8 mouse cellular contexts compared by ENCODE assay signal in the genomic region with DNA sequence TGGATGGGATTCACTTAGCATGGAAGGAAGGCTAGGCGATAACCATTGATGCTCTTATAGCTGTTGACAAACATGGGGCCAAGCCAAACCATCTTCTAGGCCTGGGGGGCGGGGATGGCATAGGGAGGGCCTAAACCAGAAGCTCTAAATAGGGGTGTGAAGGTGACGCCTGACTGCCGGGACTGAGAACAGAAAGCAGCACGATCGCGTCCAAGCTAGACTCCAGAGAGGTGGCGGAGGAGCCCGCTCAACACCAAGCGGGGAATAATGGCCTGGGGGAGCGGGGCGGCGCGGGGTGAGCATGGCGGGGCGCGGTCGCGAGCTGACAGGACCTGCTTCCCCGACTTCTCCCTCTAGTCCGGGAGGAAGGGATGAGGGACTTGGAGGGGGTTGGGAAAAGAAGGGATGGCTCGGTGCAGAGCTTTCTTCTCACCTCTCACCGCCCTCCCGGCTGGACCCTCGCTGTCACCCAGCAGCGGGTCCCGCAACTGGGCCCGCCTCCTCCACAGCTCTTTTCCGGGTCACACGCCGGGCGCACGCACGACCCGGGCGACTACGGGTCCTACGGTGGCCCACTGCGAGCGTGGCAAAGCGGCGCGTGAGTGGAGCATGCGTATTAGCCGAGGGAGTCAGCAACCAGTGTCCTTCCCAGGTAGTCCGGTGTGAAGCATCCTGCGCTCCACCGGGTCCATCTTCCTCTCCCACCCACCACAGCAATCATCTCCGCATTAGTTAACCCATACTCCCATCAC. TPM values are rescaled to one million over a fixed set of nuclear protein-coding genes. Genes with fewer than 3 reads are reported as not detected.
DNase-seq lines count a peak whose midpoint lies in the region; ATAC-seq and TF ChIP-seq lines count a peak whose summit lies in the region.

A gene (minus strand): TSS at position 576 of the 752 bp plus-strand sequence.

- peak; percentile 79 for DNase-seq in heart, adult 8-10 months (ENCODE audit: low spot score)
- DNase-seq in kidney, adult 2 months, result peak; percentile 89
- peak; percentile 77 for DNase-seq in limb, embryonic 10.5 days (ENCODE audit: low spot score)
- peak; percentile 70 for DNase-seq in skeletal muscle tissue, adult 2 months (ENCODE audit: low read depth, low spot score)

- peaks cover 8% of the 10 kb centered on the region for H3K4me1 ChIP-seq in erythroblast, embryonic 14.5 days (ENCODE audit: control insufficient read depth)
- H3K4me1 ChIP-seq in embryonic facial prominence, embryonic 13.5 days, result peaks cover 23% of the 10 kb centered on the region
- no peaks in the 10 kb centered on the region; the same call in 1 of the 2 replicates for H3K4me1 ChIP-seq in kidney, adult 2 months (ENCODE audit: control insufficient read depth, insufficient read depth, low read length)
- peaks cover 36% of the 10 kb centered on the region for H3K4me1 ChIP-seq in limb, embryonic 10.5 days
- peaks cover 26% of the 10 kb centered on the region for H3K4me1 ChIP-seq in midbrain, embryonic 12.5 days

- no peak for TF ChIP-seq POLR2A in kidney, adult 2 months (IDR thresholded peaks at IDR 0.05; ENCODE audit: low read depth, low read length)

- peak within 1 kb of the TSS; percentile 86 for H3K4me2 ChIP-seq in embryonic facial prominence, embryonic 13.5 days
- peak within 1 kb of the TSS; percentile 76 for H3K4me2 ChIP-seq in midbrain, embryonic 12.5 days (replicated peaks)

- H3K27ac ChIP-seq in embryonic facial prominence, embryonic 13.5 days, result peak within 1 kb of the TSS; percentile 28; the same call in 1 of the 2 replicates
- peak within 1 kb of the TSS; percentile 28; the same call in 1 of the 2 replicates for H3K27ac ChIP-seq in kidney, adult 2 months (ENCODE audit: insufficient read depth, low read depth, low read length)
- peak within 1 kb of the TSS; percentile 26 for H3K27ac ChIP-seq in limb, embryonic 10.5 days
- H3K27ac ChIP-seq in midbrain, embryonic 12.5 days (replicated peaks), result no peak within 1 kb of the TSS

- peaks cover 28% of the 10 kb centered on the region for H3K36me3 ChIP-seq in erythroblast, embryonic 14.5 days (ENCODE audit: control insufficient read depth)
- peaks cover 45% of the 10 kb centered on the region for H3K36me3 ChIP-seq in embryonic facial prominence, embryonic 13.5 days
- H3K36me3 ChIP-seq in kidney, adult 2 months (ENCODE audit: control insufficient read depth, insufficient read depth, low read length), result no peaks in the 10 kb centered on the region
- H3K36me3 ChIP-seq in limb, embryonic 10.5 days, result peaks cover 33% of the 10 kb centered on the region
- H3K36me3 ChIP-seq in midbrain, embryonic 12.5 days, result peaks cover 40% of the 10 kb centered on the region

- no peak for ATAC-seq in erythroblast, adult 5-6 weeks (replicated peaks; ENCODE audit: low FRiP score, poor library complexity, severe bottlenecking)
- ATAC-seq in embryonic facial prominence, embryonic 13.5 days (ENCODE audit: insufficient number of reproducible peaks, insufficient read depth, low FRiP score, low TSS enrichment, low read depth), result 0 out of 2 replicates have a peak, but pooled peaks have one; percentile 39
- peak; percentile 80 for ATAC-seq in midbrain, embryonic 12.5 days (ENCODE audit: low FRiP score, low read depth)

- 1% methylated on average over 49 of the region's 49 CpGs for WGBS in embryonic facial prominence, embryonic 13.5 days
- WGBS in kidney, adult 2 months, result 3% methylated on average over 47 of the region's 49 CpGs
- 2% methylated on average over 48 of the region's 49 CpGs for WGBS in limb, embryonic 10.5 days
- whole genome bisulfite sequencing in midbrain, embryonic 12.5 days, result 1% methylated on average over 47 of the region's 49 CpGs

- peak within 1 kb of the TSS; percentile 45 for H3K4me3 ChIP-seq in erythroblast, embryonic 14.5 days (replicated peaks)
- H3K4me3 ChIP-seq in embryonic facial prominence, embryonic 13.5 days, result peak within 1 kb of the TSS; percentile 67
- H3K4me3 ChIP-seq in kidney, adult 2 months (ENCODE audit: insufficient read depth, low read depth, low read length), result peak within 1 kb of the TSS; percentile 64
- H3K4me3 ChIP-seq in limb, embryonic 10.5 days, result peak within 1 kb of the TSS; percentile 65
- H3K4me3 ChIP-seq in midbrain, embryonic 12.5 days, result peak within 1 kb of the TSS; percentile 68

- TF ChIP-seq CTCF in kidney, adult 2 months (conservative IDR thresholded peaks at IDR 0.05; ENCODE audit: insufficient read depth, insufficient read length, low read depth, low read length), result no peak

- no peaks in the 10 kb centered on the region for H3K9me3 ChIP-seq in erythroblast, embryonic 14.5 days (ENCODE audit: control insufficient read depth, low read length)
- no peaks in the 10 kb centered on the region for H3K9me3 ChIP-seq in embryonic facial prominence, embryonic 13.5 days
- H3K9me3 ChIP-seq in limb, embryonic 10.5 days (replicated peaks), result no peaks in the 10 kb centered on the region
- no peaks in the 10 kb centered on the region for H3K9me3 ChIP-seq in midbrain, embryonic 12.5 days

- peaks cover 38% of the 10 kb centered on the region for H3K27me3 ChIP-seq in erythroblast, embryonic 14.5 days (ENCODE audit: control insufficient read depth)
- H3K27me3 ChIP-seq in embryonic facial prominence, embryonic 13.5 days, result 0 out of 2 replicates have a peak, but pooled peaks cover 7% of the 10 kb centered on the region
- H3K27me3 ChIP-seq in kidney, adult 2 months (replicated peaks; ENCODE audit: control insufficient read depth, insufficient read depth, low read length), result no peaks in the 10 kb centered on the region
- H3K27me3 ChIP-seq in limb, embryonic 10.5 days (ENCODE audit: low read depth, poor library complexity, severe bottlenecking), result peaks cover 34% of the 10 kb centered on the region
- H3K27me3 ChIP-seq in midbrain, embryonic 12.5 days, result peaks cover 21% of the 10 kb centered on the region

- H3K9ac ChIP-seq in embryonic facial prominence, embryonic 13.5 days, result peak within 1 kb of the TSS; percentile 87
- peak within 1 kb of the TSS; percentile 72 for H3K9ac ChIP-seq in midbrain, embryonic 12.5 days (replicated peaks)

RNA-seq across cellular contexts. Expression of the gene that starts here (rescaled TPM):
- polyA plus RNA-seq in erythroblast, embryonic 14.5 days (2012), result 0.01 and 0.09 TPM in 2 replicates
- total RNA-seq in erythroblast, adult 5-6 weeks (2015; ENCODE audit: low replicate concordance), result 1.3 TPM in 1 of 2 replicates, not detected in the other
- 3.3 and 4.5 TPM in 2 replicates for total RNA-seq in erythroblast, adult 5-6 weeks (2017; ENCODE audit: low replicate concordance)
- polyA plus RNA-seq in embryonic facial prominence, embryonic 13.5 days (2015; fragmentation: Nextera tagmentation; extraction: Ambion mirVana), result 10.7 and 11.4 TPM in 2 replicates
- total RNA-seq in heart, adult 8-10 months (2022), result 10 to 100 TPM; 22.7 to 28.0 (median 24.9) TPM
- 27.0 and 32.4 TPM in 2 replicates for polyA plus RNA-seq in kidney, adult 2 months (2012; rRNA removed)
- polyA plus RNA-seq in limb, embryonic 10.5 days (2016; fragmentation: Nextera tagmentation; extraction: Ambion mirVana), result 2.4 and 5.6 TPM in 2 replicates
- polyA plus RNA-seq in midbrain, embryonic 12.5 days (2016; fragmentation: Nextera tagmentation; extraction: Ambion mirVana), result 14.3 and 15.2 TPM in 2 replicates

Comparison
In these comparisons a context has a peak if more than half of its experiments do, and no peak if none do; other contexts are left out.
1. RNA of the gene that starts here (total RNA-seq): 22.7 to 28.0 TPM in heart, adult 8-10 months; 1.3 to 4.5 TPM in erythroblast, adult 5-6 weeks; every median in the first group is over 4 times any median in the second.
2. Peak in every context shown above with its lines, with median percentiles within 50 percentile points of each other: H3K4me3 ChIP-seq and DNase-seq.